ENCODE assay signal across 8 mouse cellular contexts in the genomic region with DNA sequence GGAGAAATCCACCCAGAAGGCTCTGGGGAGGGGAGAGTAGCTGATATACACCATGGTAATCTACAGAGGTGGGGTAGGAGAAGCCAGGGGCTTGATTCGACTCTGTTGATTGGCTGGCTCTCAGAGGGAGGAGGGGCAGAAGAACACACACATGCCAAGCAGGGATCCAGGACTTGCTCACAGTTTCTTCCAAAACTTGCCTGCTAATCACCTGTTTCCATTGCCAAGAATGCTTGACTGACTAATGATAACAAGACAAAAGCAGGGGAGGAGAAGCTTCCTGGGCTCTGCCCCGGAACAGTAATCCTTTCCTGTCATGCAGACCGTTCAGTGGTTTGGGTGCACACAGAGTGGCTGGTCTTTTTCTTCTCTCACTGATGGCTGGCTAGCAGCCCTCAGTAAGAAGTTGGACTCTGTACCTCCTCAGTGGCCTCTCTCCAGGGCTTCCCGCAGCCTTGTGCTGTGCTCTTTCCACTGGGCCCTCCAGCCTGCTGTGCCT.
DNase-seq lines count a peak whose midpoint lies in the region; ATAC-seq and TF ChIP-seq lines count a peak whose summit lies in the region.

No protein-coding gene starts in this region.

- WGBS in forebrain, postnatal 0 days, result 16% methylated on average over 4 of the region's 4 CpGs
- 28% methylated on average over 4 of the region's 4 CpGs for WGBS in hindbrain, postnatal 0 days

- H3K4me3 ChIP-seq in layer of hippocampus, adult 2 months, result no peak overlapping the region
- no peak overlapping the region for H3K4me3 ChIP-seq in forebrain, postnatal 0 days (ENCODE audit: low read depth, low read length)
- H3K4me3 ChIP-seq in hindbrain, postnatal 0 days (ENCODE audit: low read length), result no peak overlapping the region

- no peaks in the 10 kb centered on the region for H3K9me3 ChIP-seq in forebrain, postnatal 0 days (ENCODE audit: low read length)
- no peaks in the 10 kb centered on the region for H3K9me3 ChIP-seq in hindbrain, postnatal 0 days (ENCODE audit: low read length)

- no peak overlapping the region for H3K9ac ChIP-seq in forebrain, postnatal 0 days
- no peak overlapping the region for H3K9ac ChIP-seq in hindbrain, postnatal 0 days (replicated peaks; ENCODE audit: low read length)

- H3K27me3 ChIP-seq in forebrain, postnatal 0 days (ENCODE audit: insufficient read depth, low read length), result no peaks in the 10 kb centered on the region
- H3K27me3 ChIP-seq in hindbrain, postnatal 0 days (ENCODE audit: insufficient read depth, low read length), result no peaks in the 10 kb centered on the region

- H3K4me2 ChIP-seq in forebrain, postnatal 0 days (ENCODE audit: low read depth), result no peak overlapping the region
- H3K4me2 ChIP-seq in hindbrain, postnatal 0 days (ENCODE audit: low read depth, low read length), result no peak overlapping the region

- H3K27ac ChIP-seq in layer of hippocampus, adult 2 months, result 0 out of 2 replicates have a peak overlapping the region, but pooled peaks have one; percentile 33
- no peak overlapping the region for H3K27ac ChIP-seq in forebrain, postnatal 0 days (ENCODE audit: low read depth, low read length)
- H3K27ac ChIP-seq in hindbrain, postnatal 0 days, result no peak overlapping the region

- DNase-seq in layer of hippocampus, adult 2 months (ENCODE audit: low spot score in 2 of 2), result no peak
- no peak for DNase-seq in layer of hippocampus, postnatal 36 days
- peak; percentile 41 for DNase-seq in forebrain, postnatal 0 days
- peak; percentile 38 for DNase-seq in hindbrain, postnatal 0 days (ENCODE audit: low spot score)
- DNase-seq in lung, postnatal 10 days, result peak; percentile 58
- no peak for DNase-seq in spleen, adult 18-20 months
- DNase-seq in adrenal gland, adult 2 months, result no peak
- DNase-seq in embryo, embryonic 10.5 days (ENCODE audit: low spot score), result no peak

- no peaks in the 10 kb centered on the region for H3K36me3 ChIP-seq in forebrain, postnatal 0 days (ENCODE audit: insufficient read depth)
- H3K36me3 ChIP-seq in hindbrain, postnatal 0 days (ENCODE audit: insufficient read depth, low read length), result no peaks in the 10 kb centered on the region

- ATAC-seq in forebrain, postnatal 0 days, result peak; percentile 86
- ATAC-seq in hindbrain, postnatal 0 days, result 0 out of 2 replicates have a peak, but pooled peaks have one; percentile 63

- no peaks in the 10 kb centered on the region for H3K4me1 ChIP-seq in forebrain, postnatal 0 days (ENCODE audit: insufficient read depth)
- H3K4me1 ChIP-seq in hindbrain, postnatal 0 days (ENCODE audit: insufficient read depth, low read length), result no peaks in the 10 kb centered on the region

- TF ChIP-seq CTCF in layer of hippocampus, adult 2 months (conservative IDR thresholded peaks at IDR 0.05), result no peak
- TF ChIP-seq CTCF in forebrain, postnatal 0 days (IDR thresholded peaks at IDR 0.05; ENCODE audit: low read depth), result no peak
- no peak for TF ChIP-seq CTCF in hindbrain, postnatal 0 days (IDR thresholded peaks at IDR 0.05; ENCODE audit: low read depth)

Comparison
In these comparisons a context has a peak if more than half of its experiments do, and no peak if none do; other contexts are left out.
1. DNase-seq: peak in forebrain, postnatal 0 days (single experiment), hindbrain, postnatal 0 days (single experiment) and lung, postnatal 10 days (single experiment); none in layer of hippocampus, adult 2 months (0 of 2), layer of hippocampus, postnatal 36 days (0 of 2), spleen, adult 18-20 months (0 of 2), adrenal gland, adult 2 months (single experiment) and embryo, embryonic 10.5 days (single experiment).